Mouse (Mus musculus): ENCODE data around the gene Fgb.

DNA sequence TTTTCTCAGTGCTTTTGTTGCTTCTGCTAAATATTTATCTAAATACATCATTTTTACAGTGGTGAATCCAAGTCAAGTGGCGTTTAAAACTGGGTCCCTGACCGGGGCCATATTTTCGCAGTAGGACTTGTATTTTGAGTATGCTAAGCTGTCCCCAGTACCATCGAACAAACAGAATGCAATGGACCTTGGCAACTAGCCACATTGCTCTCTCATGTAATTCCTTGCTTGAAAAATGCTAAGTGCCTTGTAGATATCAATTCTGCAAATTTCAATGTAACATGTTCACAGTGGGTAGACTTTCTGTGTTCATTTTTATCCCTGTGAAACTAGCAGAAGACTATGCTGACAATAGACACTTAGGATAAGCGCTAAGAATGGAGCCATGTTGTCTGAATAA is 28.5 kb downstream of the Fgb start:
- TF ChIP-seq EP300 (IDR thresholded peaks at IDR 0.05; ENCODE audit: insufficient read depth, low read depth, low read length) (no peak), CTCF (IDR thresholded peaks at IDR 0.05) (no peak), POLR2A (IDR thresholded peaks at IDR 0.05; ENCODE audit: insufficient read depth, low read depth, low read length) (no peak)
